Mouse (Mus musculus) lung, adult 18-20 months (tissue): Measurements from ENCODE around the gene Msl1.
A peak's percentile ranks its signal among the peaks of the same experiment; 100 is the strongest.

ENCODE experiments used
- DNase-seq, 2 experiments: peaks; one replicate each; pipeline ENCODE4 v3.0.0; 2022; ENCODE audit warnings: mixed read lengths in 2 of 2

Msl1 gene

GRCm38 (mm10) chr11:98777888-98778287 lies 17.4 kb upstream of the Msl1 start:
- no peak for DNase-seq

GRCm38 (mm10) chr11:98781851-98782512 lies 13.3 kb upstream of the Msl1 start:
- peak in 1 of 2 experiments; percentile 56 for DNase-seq

GRCm38 (mm10) chr11:98782651-98783235 lies 12.6 kb upstream of the Msl1 start:
- peak in 1 of 2 experiments; percentile 30 for DNase-seq

- DNase-seq = peak; percentile 99
Observed at GRCm38 (mm10) chr11:98783236-98783696, 12.1 kb upstream of the Msl1 start.

GRCm38 (mm10) chr11:98784139-98784538 lies 11.2 kb upstream of the Msl1 start:
- no peak for DNase-seq

- peak in 1 of 2 experiments; percentile 24 for DNase-seq
Observed at GRCm38 (mm10) chr11:98785214-98785613, 10.1 kb upstream of the Msl1 start.

GRCm38 (mm10) chr11:98785772-98786281 lies 9.5 kb upstream of the Msl1 start:
- DNase-seq = peak; percentile 86 to 92

GRCm38 (mm10) chr11:98786359-98787214 lies 8.7 kb upstream of the Msl1 start:
- peak; percentile 98 to 99 for DNase-seq

GRCm38 (mm10) chr11:98787229-98787628 lies 8.1 kb upstream of the Msl1 start:
- DNase-seq = no peak

GRCm38 (mm10) chr11:98787691-98788090 lies 7.6 kb upstream of the Msl1 start:
- DNase-seq = no peak

GRCm38 (mm10) chr11:98788139-98788538 lies 7.2 kb upstream of the Msl1 start:
- DNase-seq = no peak

GRCm38 (mm10) chr11:98788550-98789218 lies 6.6 kb upstream of the Msl1 start:
- DNase-seq = peak; percentile 95 to 96

GRCm38 (mm10) chr11:98789219-98789807 lies 6.0 kb upstream of the Msl1 start:
- no peak for DNase-seq

- DNase-seq = no peak
Observed at GRCm38 (mm10) chr11:98789824-98790223, 5.5 kb upstream of the Msl1 start.

- DNase-seq = no peak
Observed at GRCm38 (mm10) chr11:98790631-98791205, 4.6 kb upstream of the Msl1 start.

GRCm38 (mm10) chr11:98791448-98791847 lies 3.9 kb upstream of the Msl1 start:
- no peak for DNase-seq

GRCm38 (mm10) chr11:98792081-98792480 lies 3.2 kb upstream of the Msl1 start:
- DNase-seq = no peak

- peak; percentile 83 to 85 for DNase-seq
Observed at GRCm38 (mm10) chr11:98794469-98795014, 774 bp upstream of the Msl1 start.

GRCm38 (mm10) chr11:98795714-98796514 lies 598 bp downstream of the Msl1 start:
- DNase-seq = peak in 1 of 2 experiments; percentile 62

- peak in 1 of 2 experiments; percentile 50 for DNase-seq
Observed at GRCm38 (mm10) chr11:98796515-98797216, 1.4 kb downstream of the Msl1 start.
